Comparison of ENCODE assay signal across 9 mouse cellular contexts in genomic region chr15:94590083-94590482, GRCm38 (mm10). TPM values are rescaled to one million over a fixed set of nuclear protein-coding genes. Genes with fewer than 3 reads are reported as not detected.
DNase-seq lines count a peak whose midpoint lies in the region; ATAC-seq lines count a peak whose summit lies in the region.
"Had no signal": no experiment of that assay in that cellular context is flagged by ENCODE, and none has a peak within 500 bp of the region (broad histone marks: within the 10 kb centered on the region; RNA-seq: fewer than 3 reads in every experiment).

No protein-coding gene starts in this region.

- 13% methylated on average over 8 of the region's 8 CpGs for WGBS in heart, embryonic 10.5 days
- WGBS in forebrain, embryonic 14.5 days = 12% methylated on average over 8 of the region's 8 CpGs
- 6% methylated on average over 8 of the region's 8 CpGs for WGBS in liver, embryonic 15.5 days (ENCODE audit: insufficient replicate concordance)

- no peaks in the 10 kb centered on the region for H3K27me3 ChIP-seq in heart, embryonic 10.5 days (ENCODE audit: insufficient read depth, poor library complexity, severe bottlenecking)
- no peaks in the 10 kb centered on the region for H3K27me3 ChIP-seq in forebrain, embryonic 14.5 days (replicated peaks; ENCODE audit: control insufficient read depth, insufficient read depth, low read length)
- no peaks in the 10 kb centered on the region for H3K27me3 ChIP-seq in liver, embryonic 15.5 days

- H3K4me2 ChIP-seq in forebrain, embryonic 14.5 days (ENCODE audit: low read length) = peak overlapping the region; percentile 45
- H3K4me2 ChIP-seq in liver, embryonic 15.5 days = peak overlapping the region; percentile 66

- H3K4me3 ChIP-seq in heart, embryonic 10.5 days = peak overlapping the region; percentile 98
- H3K4me3 ChIP-seq in forebrain, embryonic 14.5 days (ENCODE audit: low read depth, low read length) = peak overlapping the region; percentile 95
- peak overlapping the region; percentile 98 for H3K4me3 ChIP-seq in liver, embryonic 15.5 days (replicated peaks)

- DNase-seq in heart, embryonic 10.5 days (ENCODE audit: low spot score) = no peak
- no peak for DNase-seq in heart, adult 18-20 months
- peak; percentile 10 for DNase-seq in 3T3-L1 (ENCODE audit: low read depth, low spot score)
- no peak for DNase-seq in forebrain, embryonic 14.5 days (ENCODE audit: low spot score)
- DNase-seq in adrenal gland, adult 2 months = no peak
- no peak for DNase-seq in layer of hippocampus, postnatal 25 days (ENCODE audit: extremely low spot score in 1 of 2, low spot score in 1 of 2)
- no peak for DNase-seq in cerebellum, adult 8-10 months

- H3K4me1 ChIP-seq in heart, embryonic 10.5 days = peaks cover 4% of the 10 kb centered on the region; the same call in 1 of the 2 replicates
- H3K4me1 ChIP-seq in forebrain, embryonic 14.5 days (ENCODE audit: control insufficient read depth, insufficient read depth, low read length) = peaks cover 2% of the 10 kb centered on the region; the same call in 1 of the 2 replicates
- peaks cover 13% of the 10 kb centered on the region for H3K4me1 ChIP-seq in liver, embryonic 15.5 days (replicated peaks)

- H3K9me3 ChIP-seq in heart, embryonic 10.5 days = no peaks in the 10 kb centered on the region
- H3K9me3 ChIP-seq in forebrain, embryonic 14.5 days (replicated peaks; ENCODE audit: control insufficient read depth, low read length) = no peaks in the 10 kb centered on the region
- H3K9me3 ChIP-seq in liver, embryonic 15.5 days (replicated peaks) = no peaks in the 10 kb centered on the region

- H3K27ac ChIP-seq in heart, embryonic 10.5 days = peak overlapping the region; percentile 96
- no peak overlapping the region for H3K27ac ChIP-seq in forebrain, embryonic 14.5 days (ENCODE audit: low read depth, low read length)
- H3K27ac ChIP-seq in liver, embryonic 15.5 days (replicated peaks) = no peak overlapping the region

- peak overlapping the region; percentile 22 for H3K9ac ChIP-seq in forebrain, embryonic 14.5 days (ENCODE audit: low read length)
- H3K9ac ChIP-seq in liver, embryonic 15.5 days = no peak overlapping the region

- peaks cover 18% of the 10 kb centered on the region for H3K36me3 ChIP-seq in heart, embryonic 10.5 days
- H3K36me3 ChIP-seq in forebrain, embryonic 14.5 days (ENCODE audit: control insufficient read depth, insufficient read depth, low read length) = peaks cover 3% of the 10 kb centered on the region; the same call in 1 of the 2 replicates
- peaks cover 14% of the 10 kb centered on the region for H3K36me3 ChIP-seq in liver, embryonic 15.5 days (replicated peaks)

- ATAC-seq in forebrain, embryonic 14.5 days = peak; percentile 16; the same call in 1 of the 2 replicates
- no peak for ATAC-seq in liver, embryonic 15.5 days (ENCODE audit: insufficient read depth)

RNA-seq across cellular contexts. Expression of gene Twf1, which starts 0.4 kb away (rescaled TPM):
- polyA plus RNA-seq in heart, embryonic 10.5 days (2016; fragmentation: Nextera tagmentation; extraction: Ambion mirVana) = 57.1 and 61.5 TPM in 2 replicates
- total RNA-seq in heart, adult 18-20 months (2021) = 10 to 100 TPM; 14.2 to 18.0 TPM
- polyA plus RNA-seq in forebrain, embryonic 14.5 days (2014; fragmentation: Nextera tagmentation; extraction: Ambion mirVana) = 103 and 105 TPM in 2 replicates
- polyA plus RNA-seq in liver, embryonic 15.5 days (2015; fragmentation: Nextera tagmentation; extraction: Ambion mirVana) = 25.5 and 26.0 TPM in 2 replicates
- total RNA-seq in adrenal gland, adult 2 months (2021) = 100 to 1,000 TPM in 1 of 2 experiments, 10 to 100 TPM in 1; 99.3 to 104 TPM
- polyA plus RNA-seq in adrenal gland, adult 2 months (2012; rRNA removed) = 22.7 and 27.5 TPM in 2 replicates
- total RNA-seq in layer of hippocampus, postnatal 25 days (2021) = 10 to 100 TPM; 49.2 to 53.3 TPM

RNA-seq across cellular contexts. Expression of gene Tmem117, which starts 38.9 kb away (rescaled TPM):
- polyA plus RNA-seq in heart, embryonic 10.5 days (2016; fragmentation: Nextera tagmentation; extraction: Ambion mirVana) = 0.73 and 1.8 TPM in 2 replicates
- 10 to 100 TPM; 12.0 to 12.9 TPM for total RNA-seq in heart, adult 18-20 months (2021)
- 2.3 and 3.8 TPM in 2 replicates for polyA plus RNA-seq in forebrain, embryonic 14.5 days (2014; fragmentation: Nextera tagmentation; extraction: Ambion mirVana)
- polyA plus RNA-seq in liver, embryonic 15.5 days (2015; fragmentation: Nextera tagmentation; extraction: Ambion mirVana) = 0.18 and 0.30 TPM in 2 replicates
- 1 to 10 TPM; 2.5 to 7.1 TPM for total RNA-seq in adrenal gland, adult 2 months (2021)
- polyA plus RNA-seq in adrenal gland, adult 2 months (2012; rRNA removed) = 0.26 and 0.30 TPM in 2 replicates
- 1 to 10 TPM; 8.2 to 8.5 TPM for total RNA-seq in layer of hippocampus, postnatal 25 days (2021)
- polyA plus RNA-seq: CD4-positive, CD25-positive, alpha-beta regulatory T cell, adult 4 months had no signal

RNA-seq across cellular contexts. Expression of gene Irak4, which starts 46.6 kb away (rescaled TPM):
- 3.9 and 4.4 TPM in 2 replicates for polyA plus RNA-seq in heart, embryonic 10.5 days (2016; fragmentation: Nextera tagmentation; extraction: Ambion mirVana)
- total RNA-seq in heart, adult 18-20 months (2021) = 1 to 10 TPM; 4.1 to 5.7 TPM
- 0.97 and 1.1 TPM in 2 replicates for polyA plus RNA-seq in forebrain, embryonic 14.5 days (2014; fragmentation: Nextera tagmentation; extraction: Ambion mirVana)
- 3.6 and 4.2 TPM in 2 replicates for polyA plus RNA-seq in liver, embryonic 15.5 days (2015; fragmentation: Nextera tagmentation; extraction: Ambion mirVana)
- total RNA-seq in adrenal gland, adult 2 months (2021) = 10 to 100 TPM; 13.4 to 18.6 TPM
- 8.6 and 9.2 TPM in 2 replicates for polyA plus RNA-seq in adrenal gland, adult 2 months (2012; rRNA removed)
- 1 to 10 TPM; 2.0 to 2.3 TPM for total RNA-seq in layer of hippocampus, postnatal 25 days (2021)

RNA-seq across cellular contexts. Expression of gene Pus7l, which starts 46.7 kb away (rescaled TPM):
- polyA plus RNA-seq in heart, embryonic 10.5 days (2016; fragmentation: Nextera tagmentation; extraction: Ambion mirVana) = 7.5 and 8.9 TPM in 2 replicates
- total RNA-seq in heart, adult 18-20 months (2021) = 1 to 10 TPM; 1.5 to 1.9 TPM
- polyA plus RNA-seq in forebrain, embryonic 14.5 days (2014; fragmentation: Nextera tagmentation; extraction: Ambion mirVana) = 5.2 and 6.2 TPM in 2 replicates
- 2.3 and 2.6 TPM in 2 replicates for polyA plus RNA-seq in liver, embryonic 15.5 days (2015; fragmentation: Nextera tagmentation; extraction: Ambion mirVana)
- total RNA-seq in adrenal gland, adult 2 months (2021) = 1 to 10 TPM; 2.9 to 3.1 TPM
- polyA plus RNA-seq in adrenal gland, adult 2 months (2012; rRNA removed) = 2.0 and 2.1 TPM in 2 replicates
- total RNA-seq in layer of hippocampus, postnatal 25 days (2021) = 1 to 10 TPM; 4.3 to 5.3 TPM
